In genomic region chr10:78718056-78718455, GRCm38 (mm10) we compare ENCODE assay signal across 34 mouse cellular contexts. TPM values are rescaled to one million over a fixed set of nuclear protein-coding genes. Genes with fewer than 3 reads are reported as not detected.
DNase-seq lines count a peak whose midpoint lies in the region; ATAC-seq and TF ChIP-seq lines count a peak whose summit lies in the region.
"Had no signal": no experiment of that assay in that cellular context is flagged by ENCODE, and none has a peak within 500 bp of the region (broad histone marks: within the 10 kb centered on the region; RNA-seq: fewer than 3 reads in every experiment).

Gene Casp14, minus strand, starts transcription at chr10:78718294.

- H3K36me3 ChIP-seq in embryonic facial prominence, embryonic 13.5 days: no peaks in the 10 kb centered on the region
- H3K36me3 ChIP-seq in embryonic facial prominence, embryonic 10.5 days (replicated peaks): no peaks in the 10 kb centered on the region
- no peaks in the 10 kb centered on the region for H3K36me3 ChIP-seq in intestine, postnatal 0 days (ENCODE audit: control insufficient read depth, insufficient read depth)
- H3K36me3 ChIP-seq: embryonic facial prominence, embryonic 12.5 days; forebrain, embryonic 15.5 days; heart, embryonic 13.5 days; limb, embryonic 12.5 days had no signal

- no peaks in the 10 kb centered on the region for H3K27me3 ChIP-seq in embryonic facial prominence, embryonic 13.5 days
- H3K27me3 ChIP-seq in embryonic facial prominence, embryonic 10.5 days (replicated peaks; ENCODE audit: low read depth, poor library complexity, severe bottlenecking): no peaks in the 10 kb centered on the region
- no peaks in the 10 kb centered on the region for H3K27me3 ChIP-seq in intestine, postnatal 0 days (replicated peaks; ENCODE audit: control insufficient read depth, insufficient read depth, low read length)
- H3K27me3 ChIP-seq: embryonic facial prominence, embryonic 12.5 days; forebrain, embryonic 15.5 days; heart, embryonic 13.5 days; limb, embryonic 12.5 days had no signal

- no peak within 1 kb of the TSS for H3K9ac ChIP-seq in embryonic facial prominence, embryonic 13.5 days
- H3K9ac ChIP-seq in intestine, postnatal 0 days (ENCODE audit: low read depth, low read length): no peak within 1 kb of the TSS
- H3K9ac ChIP-seq: embryonic facial prominence, embryonic 12.5 days; forebrain, embryonic 15.5 days; heart, embryonic 13.5 days; limb, embryonic 12.5 days; liver, embryonic 14.5 days had no signal

- H3K9me3 ChIP-seq in embryonic facial prominence, embryonic 13.5 days: no peaks in the 10 kb centered on the region
- H3K9me3 ChIP-seq in embryonic facial prominence, embryonic 10.5 days: no peaks in the 10 kb centered on the region
- H3K9me3 ChIP-seq in intestine, postnatal 0 days (ENCODE audit: control insufficient read depth): no peaks in the 10 kb centered on the region
- H3K9me3 ChIP-seq: embryonic facial prominence, embryonic 12.5 days; forebrain, embryonic 15.5 days; heart, embryonic 13.5 days; limb, embryonic 12.5 days had no signal

- no peak for TF ChIP-seq CTCF in intestine, postnatal 0 days (IDR thresholded peaks at IDR 0.05; ENCODE audit: low read depth)
- TF ChIP-seq CTCF in gastrocnemius, adult 2 months (IDR thresholded peaks at IDR 0.05): no peak

- intact Hi-C loops in gastrocnemius, adult 2 months (cut with DNase I): no loop called here

- H3K4me2 ChIP-seq in embryonic facial prominence, embryonic 13.5 days: no peak within 1 kb of the TSS
- H3K4me2 ChIP-seq in intestine, postnatal 0 days (replicated peaks; ENCODE audit: low read depth): peak within 1 kb of the TSS; percentile 35; the same call in 1 of the 2 replicates
- H3K4me2 ChIP-seq: embryonic facial prominence, embryonic 12.5 days; forebrain, embryonic 15.5 days; heart, embryonic 13.5 days; limb, embryonic 12.5 days had no signal

- ATAC-seq in embryonic facial prominence, embryonic 13.5 days (ENCODE audit: insufficient number of reproducible peaks, insufficient read depth, low FRiP score, low TSS enrichment, low read depth): 0 out of 2 replicates have a peak, but pooled peaks have one; percentile 37
- ATAC-seq in intestine, postnatal 0 days: peak; percentile 69
- ATAC-seq: forebrain, embryonic 15.5 days had no signal

- H3K4me1 ChIP-seq in embryonic facial prominence, embryonic 13.5 days: peaks cover 5% of the 10 kb centered on the region; the same call in 1 of the 2 replicates
- no peaks in the 10 kb centered on the region for H3K4me1 ChIP-seq in embryonic facial prominence, embryonic 10.5 days
- H3K4me1 ChIP-seq in intestine, postnatal 0 days (replicated peaks; ENCODE audit: control insufficient read depth, insufficient read depth, low read length): no peaks in the 10 kb centered on the region
- H3K4me1 ChIP-seq: embryonic facial prominence, embryonic 12.5 days; heart, embryonic 13.5 days; limb, embryonic 12.5 days had no signal

- 60% methylated on average over 11 of the region's 11 CpGs for WGBS in embryonic facial prominence, embryonic 13.5 days
- WGBS in embryonic facial prominence, embryonic 10.5 days: 70% methylated on average over 11 of the region's 11 CpGs
- WGBS in intestine, postnatal 0 days: 32% methylated on average over 11 of the region's 11 CpGs

- DNase-seq in embryonic facial prominence, embryonic 10.5 days (ENCODE audit: low spot score): no peak
- peak; percentile 27 for DNase-seq in ZHBTc4 (ENCODE audit: low read depth, low spot score)
- DNase-seq in urinary bladder, postnatal 25 days (ENCODE audit: low spot score): peak; percentile 8
- DNase-seq in adrenal gland, adult (ENCODE audit: inconsistent age in 2 of 2, low spot score in 1 of 2): no peak
- DNase-seq in gastrocnemius, adult 2 months: no peak
- DNase-seq: adrenal gland, postnatal 36 days; cerebellum, adult 9-11 months; gastrocnemius, postnatal 10 days; heart, postnatal 14 days; kidney, adult 8-10 months; kidney, postnatal 14 days; layer of hippocampus, postnatal 36 days; lung, postnatal 4 days; midbrain, embryonic 14.5 days; right cerebral cortex, postnatal 14 days; thymus, adult 2 months; thymus, postnatal 4 days had no signal

- H3K27ac ChIP-seq in embryonic facial prominence, embryonic 13.5 days: no peak within 1 kb of the TSS
- H3K27ac ChIP-seq in embryonic facial prominence, embryonic 10.5 days (replicated peaks): no peak within 1 kb of the TSS
- H3K27ac ChIP-seq in intestine, postnatal 0 days (ENCODE audit: low read depth, low read length): no peak within 1 kb of the TSS
- H3K27ac ChIP-seq in gastrocnemius, adult 2 months: no peak within 1 kb of the TSS
- H3K27ac ChIP-seq: embryonic facial prominence, embryonic 12.5 days; forebrain, embryonic 15.5 days; heart, embryonic 13.5 days; limb, embryonic 12.5 days; liver, embryonic 14.5 days had no signal

- H3K4me3 ChIP-seq in embryonic facial prominence, embryonic 13.5 days: no peak within 1 kb of the TSS
- no peak within 1 kb of the TSS for H3K4me3 ChIP-seq in embryonic facial prominence, embryonic 10.5 days
- no peak within 1 kb of the TSS for H3K4me3 ChIP-seq in intestine, postnatal 0 days (ENCODE audit: low read depth, low read length)
- H3K4me3 ChIP-seq in gastrocnemius, adult 2 months: no peak within 1 kb of the TSS
- H3K4me3 ChIP-seq: embryonic facial prominence, embryonic 12.5 days; forebrain, embryonic 15.5 days; heart, embryonic 13.5 days; limb, embryonic 12.5 days had no signal

RNA-seq across cellular contexts. Expression of gene Casp14, which starts in this region (rescaled TPM):
- 0.77 and 0.98 TPM in 2 replicates for polyA plus RNA-seq in embryonic facial prominence, embryonic 13.5 days (2015; fragmentation: Nextera tagmentation; extraction: Ambion mirVana)
- not detected in 2 replicates for polyA plus RNA-seq in embryonic facial prominence, embryonic 10.5 days (2016; fragmentation: Nextera tagmentation; extraction: Ambion mirVana)
- 0.10 and 0.30 TPM in 2 replicates for polyA plus RNA-seq in intestine, postnatal 0 days (2015; fragmentation: Nextera tagmentation; extraction: Ambion mirVana)
- total RNA-seq in gastrocnemius, adult 2 months (2021): not detected
- total RNA-seq: adrenal gland, adult 18-20 months; adrenal gland, postnatal 36 days; common myeloid progenitor, adult 5-6 weeks; gastrocnemius, postnatal 10 days; granulocyte monocyte progenitor cell, adult 5-6 weeks; heart, postnatal 14 days; layer of hippocampus, adult 8-10 months; layer of hippocampus, postnatal 36 days; left cerebral cortex, postnatal 10 days; megakaryocyte-erythroid progenitor cell, adult 5-6 weeks had no signal
- polyA plus RNA-seq: embryonic facial prominence, embryonic 12.5 days; forebrain, embryonic 15.5 days; heart, embryonic 13.5 days; hindbrain, embryonic 11.5 days; liver, embryonic 14.5 days; lung, embryonic 16.5 days; midbrain, embryonic 14.5 days; neural tube, embryonic 11.5 days; spleen, adult 2 months had no signal

Comparison
In these comparisons a context has a peak if more than half of its experiments do, and no peak if none do; other contexts are left out.
1. Peak in ATAC-seq in embryonic facial prominence, embryonic 13.5 days; RNA of the gene not detected or under 1 TPM.
2. Peak in ATAC-seq and H3K4me2 ChIP-seq in intestine, postnatal 0 days; RNA of the gene not detected or under 1 TPM.
3. DNase-seq: peak in ZHBTc4 (single experiment) and urinary bladder, postnatal 25 days (single experiment); none in embryonic facial prominence, embryonic 10.5 days (single experiment), adrenal gland, adult (0 of 2) and gastrocnemius, adult 2 months (single experiment).